Mouse (Mus musculus): ENCODE results near the gene Bbx. TPM values are rescaled to one million over a fixed set of nuclear protein-coding genes. Genes with fewer than 3 reads are reported as not detected.

Bbx gene
- total and polyA plus RNA-seq, 3 experiments, result 3.7 to 112 (median 43.7) TPM

DNA sequence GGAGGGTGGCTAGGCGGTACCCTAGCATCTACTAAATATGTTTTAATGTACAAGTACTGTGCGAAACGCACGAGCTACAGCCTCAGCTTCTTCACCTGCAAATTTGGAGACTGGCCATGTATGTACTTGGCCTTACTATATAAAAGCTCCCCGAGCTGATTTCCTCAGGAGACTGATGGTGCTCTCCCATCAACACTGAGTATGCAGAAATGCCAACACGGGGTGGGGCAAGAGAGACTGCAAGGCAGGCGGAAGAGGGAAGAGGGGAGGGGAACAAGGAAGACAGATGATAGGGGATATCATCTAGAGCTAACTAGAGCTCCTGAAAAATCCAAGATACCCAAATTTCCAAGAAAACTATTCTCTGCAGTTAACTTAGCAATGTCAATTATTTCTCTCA, 71.6 kb downstream of the Bbx start:
- Histone ChIP-seq H3K9me3 (replicated peaks) (no peaks in the 10 kb centered on the region), H3K4me1 (ENCODE audit: insufficient read depth, low read depth, low read length) (peaks cover 15% of the 10 kb centered on the region), H3K27me3 (ENCODE audit: insufficient read depth, low read length) (no peaks in the 10 kb centered on the region), H3K4me3 (ENCODE audit: low read depth, low read length) (no peak overlapping the region), H3K36me3 (replicated peaks) (peaks cover 16% of the 10 kb centered on the region)
- DNase-seq (ENCODE audit: low spot score) (no peak), ATAC-seq (ENCODE audit: extremely low read depth, insufficient number of reproducible peaks, low FRiP score, poor library complexity, severe bottlenecking) (no peak)
- TF ChIP-seq POLR2AphosphoS5 (IDR thresholded peaks at IDR 0.05; ENCODE audit: insufficient replicate concordance, low read depth, low read length), result no peak
- TF ChIP-seq TAL1 (conservative IDR thresholded peaks at IDR 0.05; ENCODE audit: low read depth, low read length), result no peak
- TF ChIP-seq GATA2 (IDR thresholded peaks at IDR 0.05; ENCODE audit: borderline replicate concordance, low read depth, low read length), result no peak
- no peak for TF ChIP-seq CTCF (IDR thresholded peaks at IDR 0.05; ENCODE audit: low read depth, low read length)
- no peak for TF ChIP-seq GATA1 (IDR thresholded peaks at IDR 0.05; ENCODE audit: borderline replicate concordance, low read length)

DNA sequence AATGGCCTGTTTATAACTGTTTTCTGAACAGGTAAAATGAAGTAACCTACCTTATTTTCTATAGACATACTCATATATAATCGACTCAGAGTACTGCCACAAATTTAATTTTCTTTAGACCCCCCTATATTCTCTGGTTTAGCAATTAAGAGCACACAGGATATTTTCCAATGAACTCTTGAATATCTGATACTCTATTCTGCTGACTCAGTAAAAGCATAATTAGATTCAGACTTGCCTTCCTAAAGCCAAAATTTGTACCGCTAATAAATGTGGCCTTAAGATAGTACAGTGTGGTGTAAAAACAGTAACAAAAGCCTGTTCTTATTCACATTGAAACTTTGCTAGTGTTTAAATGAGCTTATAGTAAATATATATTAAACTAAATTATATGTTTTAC, 102.5 kb downstream of the Bbx start:
- Histone ChIP-seq H3K4me1 (ENCODE audit: insufficient read depth, low read depth, low read length) (peaks cover 14% of the 10 kb centered on the region), H3K36me3 (replicated peaks) (peaks cover 17% of the 10 kb centered on the region), H3K4me3 (ENCODE audit: low read depth, low read length) (no peak overlapping the region), H3K27me3 (ENCODE audit: insufficient read depth, low read length) (no peaks in the 10 kb centered on the region), H3K9me3 (replicated peaks) (no peaks in the 10 kb centered on the region)
- ATAC-seq (ENCODE audit: extremely low read depth, insufficient number of reproducible peaks, low FRiP score, poor library complexity, severe bottlenecking) (no peak), DNase-seq (ENCODE audit: low spot score) (no peak)
- no peak for TF ChIP-seq GATA1 (IDR thresholded peaks at IDR 0.05; ENCODE audit: borderline replicate concordance, low read length)
- no peak for TF ChIP-seq TAL1 (conservative IDR thresholded peaks at IDR 0.05; ENCODE audit: low read depth, low read length)
- no peak for TF ChIP-seq CTCF (IDR thresholded peaks at IDR 0.05; ENCODE audit: low read depth, low read length)
- TF ChIP-seq GATA2 (IDR thresholded peaks at IDR 0.05; ENCODE audit: borderline replicate concordance, low read depth, low read length), result no peak
- TF ChIP-seq POLR2AphosphoS5 (IDR thresholded peaks at IDR 0.05; ENCODE audit: insufficient replicate concordance, low read depth, low read length), result no peak

DNA sequence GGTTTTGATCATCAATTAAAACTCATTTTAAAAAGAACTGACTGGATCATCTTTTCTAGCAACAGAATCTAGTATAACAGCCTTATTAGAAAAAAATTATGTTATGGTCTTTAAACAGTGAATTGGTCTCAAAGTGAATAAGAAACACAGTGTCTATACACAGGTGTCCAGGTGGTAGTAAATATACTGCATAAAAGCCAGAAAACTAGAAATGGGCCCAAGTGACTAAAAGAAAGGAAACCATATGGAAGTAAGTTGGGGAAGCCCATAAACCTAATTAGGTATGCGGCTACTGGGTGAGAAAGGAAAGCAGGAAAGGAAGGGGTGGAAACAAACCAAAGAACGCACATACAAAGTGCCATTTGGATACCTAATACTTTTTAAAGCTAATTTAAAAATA, 107.4 kb downstream of the Bbx start:
- Histone ChIP-seq H3K27me3 (ENCODE audit: insufficient read depth, low read length) (no peaks in the 10 kb centered on the region), H3K36me3 (replicated peaks) (peaks cover 20% of the 10 kb centered on the region), H3K4me1 (ENCODE audit: insufficient read depth, low read depth, low read length) (peaks cover 26% of the 10 kb centered on the region), H3K9me3 (replicated peaks) (no peaks in the 10 kb centered on the region), H3K4me3 (ENCODE audit: low read depth, low read length) (no peak overlapping the region)
- DNase-seq (ENCODE audit: low spot score) (no peak), ATAC-seq (ENCODE audit: extremely low read depth, insufficient number of reproducible peaks, low FRiP score, poor library complexity, severe bottlenecking) (no peak)
- TF ChIP-seq GATA1 (IDR thresholded peaks at IDR 0.05; ENCODE audit: borderline replicate concordance, low read length), result no peak
- TF ChIP-seq POLR2AphosphoS5 (IDR thresholded peaks at IDR 0.05; ENCODE audit: insufficient replicate concordance, low read depth, low read length), result no peak
- TF ChIP-seq GATA2 (IDR thresholded peaks at IDR 0.05; ENCODE audit: borderline replicate concordance, low read depth, low read length), result no peak
- no peak for TF ChIP-seq CTCF (IDR thresholded peaks at IDR 0.05; ENCODE audit: low read depth, low read length)
- TF ChIP-seq TAL1 (conservative IDR thresholded peaks at IDR 0.05; ENCODE audit: low read depth, low read length), result no peak

DNA sequence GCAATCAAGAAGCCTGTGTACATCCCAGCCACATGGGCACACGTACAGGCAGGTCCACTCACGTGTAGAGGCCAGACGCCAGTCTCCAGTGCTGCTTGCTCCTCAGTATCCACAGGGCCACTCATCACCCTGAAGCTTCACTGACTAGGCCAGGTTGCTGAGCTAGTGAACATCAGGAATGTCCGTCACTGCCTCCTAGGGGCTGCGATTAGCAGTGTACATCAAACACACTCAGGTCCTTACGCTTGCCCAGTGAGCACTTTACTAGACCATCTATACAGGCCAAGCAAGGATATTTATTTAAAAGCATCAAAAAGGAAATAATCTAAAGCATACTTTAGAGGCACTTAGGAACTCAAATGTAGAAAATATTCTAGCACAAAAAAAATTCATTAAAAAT, 107.9 kb downstream of the Bbx start:
- TF ChIP-seq GATA2 (IDR thresholded peaks at IDR 0.05; ENCODE audit: borderline replicate concordance, low read depth, low read length), result no peak
- TF ChIP-seq TAL1 (conservative IDR thresholded peaks at IDR 0.05; ENCODE audit: low read depth, low read length), result no peak
- no peak for TF ChIP-seq GATA1 (IDR thresholded peaks at IDR 0.05; ENCODE audit: borderline replicate concordance, low read length)
- no peak for TF ChIP-seq POLR2AphosphoS5 (IDR thresholded peaks at IDR 0.05; ENCODE audit: insufficient replicate concordance, low read depth, low read length)
- no peak for TF ChIP-seq CTCF (IDR thresholded peaks at IDR 0.05; ENCODE audit: low read depth, low read length)
- DNase-seq (ENCODE audit: low spot score) (no peak), ATAC-seq (ENCODE audit: extremely low read depth, insufficient number of reproducible peaks, low FRiP score, poor library complexity, severe bottlenecking) (no peak)
- Histone ChIP-seq H3K4me3 (ENCODE audit: low read depth, low read length) (no peak overlapping the region), H3K27me3 (ENCODE audit: insufficient read depth, low read length) (no peaks in the 10 kb centered on the region), H3K9me3 (replicated peaks) (no peaks in the 10 kb centered on the region), H3K4me1 (ENCODE audit: insufficient read depth, low read depth, low read length) (peaks cover 30% of the 10 kb centered on the region), H3K36me3 (replicated peaks) (peaks cover 20% of the 10 kb centered on the region)

DNA sequence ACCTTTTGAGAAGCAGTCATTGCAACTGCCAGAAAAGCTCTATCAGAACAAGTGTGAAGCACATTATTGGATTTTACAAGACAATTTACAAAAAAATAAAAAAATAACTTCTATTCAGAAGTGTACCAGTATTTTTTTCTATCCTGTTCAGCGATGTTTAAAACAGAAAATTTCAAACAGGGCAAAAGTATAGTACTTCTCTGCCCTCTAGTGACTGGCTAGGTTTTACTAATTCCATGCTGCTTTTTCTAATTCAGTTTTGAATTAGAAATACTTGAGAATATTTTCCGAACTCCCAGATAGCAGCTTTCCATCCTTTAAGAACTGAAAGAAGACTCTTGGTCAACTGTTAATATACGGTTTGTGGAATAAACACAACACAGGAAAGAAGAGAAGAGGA, 110.8 kb downstream of the Bbx start:
- TF ChIP-seq CTCF (IDR thresholded peaks at IDR 0.05; ENCODE audit: low read depth, low read length), result no peak
- TF ChIP-seq GATA2 (IDR thresholded peaks at IDR 0.05; ENCODE audit: borderline replicate concordance, low read depth, low read length), result no peak
- TF ChIP-seq TAL1 (conservative IDR thresholded peaks at IDR 0.05; ENCODE audit: low read depth, low read length), result no peak
- TF ChIP-seq GATA1 (IDR thresholded peaks at IDR 0.05; ENCODE audit: borderline replicate concordance, low read length), result no peak
- no peak for TF ChIP-seq POLR2AphosphoS5 (IDR thresholded peaks at IDR 0.05; ENCODE audit: insufficient replicate concordance, low read depth, low read length)
- Histone ChIP-seq H3K4me3 (ENCODE audit: low read depth, low read length) (no peak overlapping the region), H3K4me1 (ENCODE audit: insufficient read depth, low read depth, low read length) (peaks cover 46% of the 10 kb centered on the region), H3K9me3 (replicated peaks) (no peaks in the 10 kb centered on the region), H3K36me3 (replicated peaks) (peaks cover 12% of the 10 kb centered on the region), H3K27me3 (ENCODE audit: insufficient read depth, low read length) (no peaks in the 10 kb centered on the region)
- no peak for DNase-seq (ENCODE audit: low spot score)
- no peak for ATAC-seq (ENCODE audit: extremely low read depth, insufficient number of reproducible peaks, low FRiP score, poor library complexity, severe bottlenecking)

DNA sequence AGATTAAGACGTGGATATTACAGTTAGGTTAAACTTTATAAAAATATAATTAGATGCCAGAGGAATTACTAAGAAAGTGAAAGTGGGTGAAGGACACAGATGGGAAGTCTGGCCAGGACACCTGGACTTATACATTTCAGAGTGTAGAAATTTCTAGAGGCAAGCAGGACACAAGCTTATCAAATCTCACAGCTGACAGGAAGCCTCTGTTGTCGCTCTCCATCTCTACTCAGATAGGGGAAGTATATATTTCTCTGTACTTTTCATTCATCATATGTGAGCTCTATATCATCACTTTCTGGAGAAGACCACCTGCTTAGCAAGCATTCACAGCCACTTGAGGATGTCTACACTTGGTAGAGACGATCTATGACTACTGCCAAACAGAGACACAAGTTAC, 113.9 kb downstream of the Bbx start:
- H3K27me3 ChIP-seq (ENCODE audit: insufficient read depth, low read length), result no peaks in the 10 kb centered on the region
- H3K4me3 ChIP-seq (ENCODE audit: low read depth, low read length), result no peak overlapping the region
- TF ChIP-seq GATA1 (IDR thresholded peaks at IDR 0.05; ENCODE audit: borderline replicate concordance, low read length), result no peak
- TF ChIP-seq TAL1 (conservative IDR thresholded peaks at IDR 0.05; ENCODE audit: low read depth, low read length), result 0 out of 2 replicates have a peak, but pooled peaks have one; percentile 28
- peaks cover 37% of the 10 kb centered on the region for H3K4me1 ChIP-seq (ENCODE audit: insufficient read depth, low read depth, low read length)
- ATAC-seq (ENCODE audit: extremely low read depth, insufficient number of reproducible peaks, low FRiP score, poor library complexity, severe bottlenecking), result peak; percentile 80
- H3K9me3 ChIP-seq (replicated peaks), result no peaks in the 10 kb centered on the region
- DNase-seq (ENCODE audit: low spot score), result no peak
- H3K36me3 ChIP-seq (replicated peaks), result peaks cover 9% of the 10 kb centered on the region
